Mouse (Mus musculus): ENCODE data around the gene Ensa. TPM values are rescaled to one million over a fixed set of nuclear protein-coding genes. Genes with fewer than 3 reads are reported as not detected.

Gene Ensa
- polyA plus RNA-seq, 1 experiment from 2014 or later: 88.2 TPM

DNA sequence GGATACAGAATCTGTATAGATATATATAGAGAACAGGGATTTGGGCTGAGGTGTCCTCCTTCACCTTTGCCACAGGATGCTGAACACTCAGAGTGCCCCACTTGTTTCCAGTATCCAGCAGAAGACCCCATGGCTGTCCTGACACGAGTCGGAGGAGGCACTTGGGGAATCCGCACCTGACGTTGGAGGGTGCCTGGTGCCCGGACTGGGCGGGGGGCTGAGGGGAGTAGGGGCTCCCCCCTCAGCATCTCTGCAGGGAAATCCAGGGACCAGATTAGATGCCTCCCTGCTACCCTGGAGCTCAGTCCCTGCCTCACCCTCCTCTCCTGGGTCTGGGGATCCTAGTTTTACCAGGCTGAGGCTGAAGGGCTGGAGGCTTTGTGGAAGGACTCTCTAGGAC, 55.9 kb downstream of the Ensa start:
- WGBS: 81% methylated on average over 6 of the region's 6 CpGs
- H3K27me3 ChIP-seq (ENCODE audit: low read depth, poor library complexity, severe bottlenecking): peaks cover 6% of the 10 kb centered on the region; the same call in 1 of the 2 replicates
- DNase-seq (ENCODE audit: low spot score): no peak
- H3K9me3 ChIP-seq (replicated peaks): no peaks in the 10 kb centered on the region
- peaks cover 20% of the 10 kb centered on the region for H3K36me3 ChIP-seq
- no peak overlapping the region for H3K27ac ChIP-seq
- H3K4me1 ChIP-seq: peaks cover 61% of the 10 kb centered on the region
- no peak overlapping the region for H3K4me3 ChIP-seq

DNA sequence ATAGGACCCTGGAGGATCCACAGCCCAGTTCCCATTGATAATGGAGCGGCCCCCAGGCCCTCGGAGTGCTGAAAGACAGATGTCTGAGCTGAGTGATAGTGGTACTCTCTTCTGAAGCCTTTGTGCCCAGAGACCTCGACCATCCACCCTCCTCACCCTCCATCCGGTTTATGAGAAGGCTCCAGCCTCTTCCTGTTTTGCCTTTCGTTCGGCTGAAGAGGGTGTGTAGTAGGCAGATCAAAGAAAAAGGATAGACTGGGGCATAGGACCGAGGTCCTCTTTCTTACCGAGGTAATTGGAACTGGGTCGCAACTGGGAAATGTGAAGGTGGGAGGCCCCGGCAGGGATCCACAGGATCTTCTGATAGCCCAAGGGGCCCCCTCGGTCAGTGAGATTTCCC, 56.6 kb downstream of the Ensa start:
- peaks cover 57% of the 10 kb centered on the region for H3K4me1 ChIP-seq
- H3K9me3 ChIP-seq (replicated peaks): no peaks in the 10 kb centered on the region
- peaks cover 20% of the 10 kb centered on the region for H3K36me3 ChIP-seq
- H3K27me3 ChIP-seq (ENCODE audit: low read depth, poor library complexity, severe bottlenecking): peaks cover 13% of the 10 kb centered on the region; the same call in 1 of the 2 replicates
- DNase-seq (ENCODE audit: low spot score): no peak
- H3K4me3 ChIP-seq: no peak overlapping the region
- no peak overlapping the region; the same call in 1 of the 2 replicates for H3K27ac ChIP-seq
- whole genome bisulfite sequencing: 43% methylated on average over 11 of the region's 11 CpGs

Other genes with a start within 250 kb of the Ensa start
- gene 4930558C23Rik, start 222.2 kb upstream of the Ensa start, polyA plus RNA-seq (2016; fragmentation: Nextera tagmentation; extraction: Ambion mirVana): not detected in 2 replicates
- 32.3 and 43.5 TPM in 2 replicates for gene Arnt, start 190.6 kb upstream of the Ensa start, polyA plus RNA-seq (2016; fragmentation: Nextera tagmentation; extraction: Ambion mirVana)
- 3.4 and 4.2 TPM in 2 replicates for gene Ctsk, start 125.7 kb upstream of the Ensa start, polyA plus RNA-seq (2016; fragmentation: Nextera tagmentation; extraction: Ambion mirVana)
- gene Ctss, start 98.2 kb upstream of the Ensa start, polyA plus RNA-seq (2016; fragmentation: Nextera tagmentation; extraction: Ambion mirVana): 1.0 and 3.3 TPM in 2 replicates
- 0.10 TPM in 1 of 2 replicates, not detected in the other for gene Hormad1, start 65.3 kb upstream of the Ensa start, polyA plus RNA-seq (2016; fragmentation: Nextera tagmentation; extraction: Ambion mirVana)
- gene Golph3l, start 36.1 kb upstream of the Ensa start, polyA plus RNA-seq (2016; fragmentation: Nextera tagmentation; extraction: Ambion mirVana): 25.9 and 31.8 TPM in 2 replicates
- 49.7 and 52.1 TPM in 2 replicates for gene Mcl1, start 33.8 kb downstream of the Ensa start, polyA plus RNA-seq (2016; fragmentation: Nextera tagmentation; extraction: Ambion mirVana)
- 0.63 and 0.77 TPM in 2 replicates for gene Adamtsl4, start 62.9 kb downstream of the Ensa start, polyA plus RNA-seq (2016; fragmentation: Nextera tagmentation; extraction: Ambion mirVana)
- gene Ecm1, start 114.6 kb downstream of the Ensa start, polyA plus RNA-seq (2016; fragmentation: Nextera tagmentation; extraction: Ambion mirVana): 7.5 and 11.1 TPM in 2 replicates
- gene Tars2, start 135.2 kb downstream of the Ensa start, polyA plus RNA-seq (2016; fragmentation: Nextera tagmentation; extraction: Ambion mirVana): 82.1 and 86.1 TPM in 2 replicates
- 21.0 and 24.8 TPM in 2 replicates for gene Rprd2, start 193.9 kb downstream of the Ensa start, polyA plus RNA-seq (2016; fragmentation: Nextera tagmentation; extraction: Ambion mirVana)
- 73.6 and 77.1 TPM in 2 replicates for gene Prpf3, start 230.9 kb downstream of the Ensa start, polyA plus RNA-seq (2016; fragmentation: Nextera tagmentation; extraction: Ambion mirVana)
- 357 and 376 TPM in 2 replicates for gene Mrps21, start 246.5 kb downstream of the Ensa start, polyA plus RNA-seq (2016; fragmentation: Nextera tagmentation; extraction: Ambion mirVana)